Mouse (Mus musculus) adrenal gland, postnatal 4 days (tissue): ENCODE data around the gene Vwc2l. TPM values are rescaled to one million over a fixed set of nuclear protein-coding genes. Genes with fewer than 3 reads are reported as not detected.

Source experiments
- DNase-seq, 2 experiments: peaks; one replicate each; pipeline ENCODE4 v3.0.0; 2021 to 2022; ENCODE audit warnings: low spot score in 2 of 2, mixed read lengths in 2 of 2
- total RNA-seq, 2 experiments: library from RNA; stranded (reverse); gene quantifications; 2 replicates each; pipeline ENCODE4 v1.2.3; 2021

Vwc2l gene
- total RNA-seq, 2 experiments from 2014 or later, result 0.42 to 1.3 TPM

DNA sequence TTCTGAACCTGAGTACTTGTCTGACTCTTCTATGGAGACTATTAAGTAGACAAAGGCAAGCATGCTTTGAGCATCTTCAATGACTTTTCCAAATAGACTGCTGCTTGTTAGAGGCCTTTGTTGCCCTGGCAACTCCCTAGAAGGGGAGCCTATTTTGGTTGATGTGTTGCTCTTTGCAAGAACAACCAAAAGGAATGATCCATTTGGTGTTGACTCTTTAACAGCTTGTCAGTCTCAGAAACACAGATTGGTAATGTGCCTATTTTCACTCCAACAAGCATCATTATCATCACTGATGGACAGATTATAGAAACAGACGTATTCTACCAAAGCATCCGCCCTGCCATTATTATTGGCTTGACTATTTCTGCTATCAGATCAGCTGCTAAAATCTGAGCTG, 181.9 kb downstream of the Vwc2l start:
- no peak for DNase-seq

DNA sequence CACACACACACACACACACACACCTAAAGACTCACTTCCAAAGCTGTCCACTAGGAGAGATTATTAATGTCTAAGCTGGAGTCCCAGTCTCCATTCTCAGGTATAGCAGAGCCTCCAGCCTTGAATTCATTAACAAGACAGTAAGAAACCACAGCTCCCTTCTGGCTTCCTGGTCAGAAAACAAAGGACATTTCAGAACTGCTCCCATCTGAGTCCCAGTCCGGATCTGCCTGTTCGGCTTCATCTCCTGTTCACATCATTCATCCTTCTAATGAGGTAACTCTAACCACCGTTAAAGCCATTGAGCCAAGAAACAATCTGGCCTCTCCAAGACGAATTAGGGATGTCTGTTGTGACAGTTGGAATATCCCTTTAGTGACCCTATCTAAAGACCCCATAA, 185.7 kb downstream of the Vwc2l start:
- DNase-seq, result no peak

DNA sequence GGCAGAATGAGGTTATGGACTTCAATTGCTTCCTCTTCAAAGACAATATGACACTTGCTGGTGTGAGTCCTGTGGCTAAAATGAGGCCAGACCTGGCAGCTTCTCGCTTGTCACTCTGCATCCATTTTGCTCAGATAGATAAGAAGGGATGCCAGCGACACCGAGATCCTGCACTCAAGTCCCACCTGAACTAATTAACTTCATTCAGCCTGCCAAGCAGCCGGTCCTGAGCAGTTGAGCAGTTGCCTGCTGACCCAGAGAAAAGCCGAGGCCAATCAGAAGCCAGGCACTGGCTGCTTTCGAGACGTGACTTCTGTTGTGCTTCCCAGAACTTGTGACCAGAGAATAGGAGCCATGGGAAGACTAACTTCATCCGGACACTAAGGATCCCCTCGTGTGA, 187.6 kb downstream of the Vwc2l start:
- no peak for DNase-seq

DNA sequence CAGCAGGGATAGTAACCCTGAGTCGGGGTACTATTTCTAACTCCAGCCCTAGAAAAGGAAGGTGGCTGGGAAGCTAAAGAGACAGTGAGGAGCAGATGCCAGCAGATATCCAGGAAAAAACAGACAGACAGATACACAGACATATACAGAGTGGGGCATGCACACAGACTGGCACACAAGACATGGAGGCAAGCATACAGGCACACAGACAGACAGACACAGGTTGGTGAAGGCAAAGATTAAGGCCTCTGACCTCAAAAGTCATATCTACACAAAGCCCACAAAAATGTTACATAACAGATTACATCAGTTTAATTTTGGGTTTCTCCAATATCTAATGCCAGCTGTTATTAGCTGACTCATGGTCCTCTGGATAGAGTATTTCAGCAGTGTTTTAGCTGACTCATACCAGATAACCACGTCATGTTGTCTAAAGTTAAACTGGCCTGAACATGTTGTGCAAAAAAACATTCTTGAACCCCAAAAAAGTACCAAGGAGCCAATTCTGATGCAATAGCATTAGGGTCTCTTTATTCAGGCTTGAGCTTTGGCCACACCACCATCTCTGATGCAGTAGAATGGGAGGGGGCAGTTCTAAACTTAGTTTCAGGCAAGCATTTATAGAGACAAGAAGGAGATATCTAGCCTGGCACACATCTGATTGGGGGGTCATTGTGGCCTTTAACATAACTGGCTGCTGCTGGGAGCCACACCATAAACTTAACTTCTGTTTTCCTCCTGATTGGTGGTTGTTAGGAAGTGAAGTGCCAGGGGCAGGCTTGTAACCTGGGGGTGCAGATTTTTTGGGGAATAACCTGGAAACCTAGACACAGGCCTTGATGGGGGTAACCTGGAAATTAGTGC, 192.9 kb downstream of the Vwc2l start:
- DNase-seq, result no peak

DNA sequence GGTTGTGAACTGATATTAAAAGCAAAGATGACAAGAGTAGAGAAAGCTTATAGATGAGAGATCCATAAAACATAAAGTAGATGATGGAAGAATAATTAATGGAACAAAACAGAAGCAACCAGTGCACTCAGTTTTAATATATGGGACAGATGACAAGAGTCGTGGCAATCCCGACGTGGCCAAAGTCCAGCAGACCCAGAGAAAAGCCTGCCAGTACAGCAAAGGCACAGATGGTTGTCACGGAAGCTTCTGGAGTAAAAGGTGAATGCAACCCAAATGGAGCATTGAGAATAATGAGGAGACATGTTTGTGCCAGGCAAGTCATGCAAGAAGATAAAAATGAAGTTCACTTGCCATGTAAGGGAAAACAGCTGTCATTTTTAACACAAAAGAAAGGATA, 207.5 kb downstream of the Vwc2l start:
- no peak for DNase-seq
